ENCODE assay signal across 9 mouse cellular contexts in the genomic region with DNA sequence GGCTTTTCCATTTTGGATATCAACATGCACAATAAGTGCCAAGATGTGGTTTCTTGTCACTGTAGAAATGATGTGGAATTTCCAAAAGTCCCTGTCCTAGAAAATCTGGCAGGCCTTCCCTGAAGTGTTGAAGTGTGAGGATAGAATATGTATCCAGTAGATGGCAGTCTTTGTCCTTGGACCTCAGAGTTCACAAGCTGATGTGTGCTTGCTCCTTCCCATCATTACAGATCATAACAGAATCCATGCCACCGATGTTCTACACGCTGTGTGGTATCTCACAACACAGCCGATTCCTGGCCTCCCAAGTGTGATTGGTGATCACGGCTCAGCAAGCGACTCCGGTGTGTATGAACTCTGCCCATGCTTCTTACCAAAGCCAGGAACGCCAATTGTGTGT. TPM values are rescaled to one million over a fixed set of nuclear protein-coding genes. Genes with fewer than 3 reads are reported as not detected.
DNase-seq lines count a peak whose midpoint lies in the region; ATAC-seq and TF ChIP-seq lines count a peak whose summit lies in the region.
"Had no signal": no experiment of that assay in that cellular context is flagged by ENCODE, and none has a peak within 500 bp of the region (broad histone marks: within the 10 kb centered on the region; RNA-seq: fewer than 3 reads in every experiment).

No protein-coding gene starts in this region.

- H3K4me3 ChIP-seq in left cerebral cortex, adult 2 months, result peak overlapping the region; percentile 22; the same call in 1 of the 2 replicates
- H3K4me3 ChIP-seq: embryonic facial prominence, embryonic 15.5 days had no signal

- intact Hi-C loops in left cerebral cortex, adult 2 months (cut with DNase I), result loop anchor here (2.0 to 10.0 kb wide), 5 partner anchors 90 to 1030 kb away; partner anchors contain the start of gene Pyroxd1
- intact Hi-C loops in left cerebral cortex, postnatal 4 days (cut with DNase I), result loop anchor here (10.0 kb wide), 1 partner anchor 558 kb away; no protein-coding TSS in a partner anchor

- peak; percentile 21; the same call in 1 of the 2 replicates for ATAC-seq in megakaryocyte progenitor cell, adult 5-6 weeks (replicated peaks; ENCODE audit: poor library complexity)

- peak in 1 of 2 experiments; percentile 15 for DNase-seq in left cerebral cortex, adult 2 months (ENCODE audit: extremely low spot score in 1 of 2, low spot score in 2 of 2)
- no peak for DNase-seq in left cerebral cortex, postnatal 4 days
- peak; percentile 32 for DNase-seq in brain, embryonic 18.5 days (ENCODE audit: low read depth, low spot score)
- peak; percentile 35 for DNase-seq in forelimb bud, embryonic 11.5 days (ENCODE audit: low read depth, low spot score)
- DNase-seq in B cell, adult 2 months, result no peak
- no peak for DNase-seq in spleen, postnatal 4 days (ENCODE audit: low spot score in 2 of 2)

- no peak overlapping the region for H3K27ac ChIP-seq in left cerebral cortex, adult 2 months
- H3K27ac ChIP-seq: embryonic facial prominence, embryonic 15.5 days; liver, embryonic 14.5 days had no signal

- peak; percentile 67 for TF ChIP-seq CTCF in left cerebral cortex, adult 2 months (IDR thresholded peaks at IDR 0.05)

RNA-seq across cellular contexts. Expression of gene Slco1c1, which starts 36.9 kb away (rescaled TPM):
- 10 to 100 TPM; 49.5 to 55.0 TPM for total RNA-seq in left cerebral cortex, adult 2 months (2021)
- 10 to 100 TPM; 51.3 to 55.9 TPM for total RNA-seq in left cerebral cortex, postnatal 4 days (2021)
- total RNA-seq in megakaryocyte progenitor cell, adult 5-6 weeks (2015), result not detected in 2 replicates
- not detected in 2 replicates for total RNA-seq in megakaryocyte progenitor cell, adult 5-6 weeks (2017)

Comparison
In these comparisons a context has a peak if more than half of its experiments do, and no peak if none do; other contexts are left out.
1. DNase-seq: peak in brain, embryonic 18.5 days (single experiment) and forelimb bud, embryonic 11.5 days (single experiment); none in left cerebral cortex, postnatal 4 days (single experiment), B cell, adult 2 months (0 of 2) and spleen, postnatal 4 days (0 of 2).
2. RNA of gene Slco1c1, which starts 36.9 kb away (total RNA-seq): 51.3 to 55.9 TPM in left cerebral cortex, postnatal 4 days and 49.5 to 55.0 TPM in left cerebral cortex, adult 2 months; not detected in megakaryocyte progenitor cell, adult 5-6 weeks; every median in the first group is over 10 times any median in the second.